Mouse (Mus musculus): ENCODE results near the gene Nr1h3.

Gene Nr1h3

GRCm38 (mm10) chr2:91186208-91186607 lies 16.4 kb downstream of the Nr1h3 start:
- no peak for DNase-seq (ENCODE audit: low spot score)

GRCm38 (mm10) chr2:91183711-91184405 lies 18.8 kb downstream of the Nr1h3 start, which contains the start of gene Madd:
Gene Madd (minus strand): TSS chr2:91183837.
- DNase-seq (ENCODE audit: low spot score): peak; percentile 49

GRCm38 (mm10) chr2:91183148-91183513 lies 19.5 kb downstream of the Nr1h3 start:
- DNase-seq (ENCODE audit: low spot score): peak; percentile 92

- no peak for DNase-seq (ENCODE audit: low spot score)
Observed at GRCm38 (mm10) chr2:91182405-91183147, 20.1 kb downstream of the Nr1h3 start.

GRCm38 (mm10) chr2:91182016-91182404 lies 20.6 kb downstream of the Nr1h3 start:
- no peak for DNase-seq (ENCODE audit: low spot score)

- DNase-seq (ENCODE audit: low spot score): no peak
Observed at GRCm38 (mm10) chr2:91180706-91181105, 21.9 kb downstream of the Nr1h3 start.

- DNase-seq (ENCODE audit: low spot score): no peak
Observed at GRCm38 (mm10) chr2:91179825-91180224, 22.8 kb downstream of the Nr1h3 start.

GRCm38 (mm10) chr2:91176234-91176633 lies 26.4 kb downstream of the Nr1h3 start:
- no peak for DNase-seq (ENCODE audit: low spot score)

GRCm38 (mm10) chr2:91175490-91175889 lies 27.1 kb downstream of the Nr1h3 start:
- no peak for DNase-seq (ENCODE audit: low spot score)

- DNase-seq (ENCODE audit: low spot score): no peak
Observed at GRCm38 (mm10) chr2:91169587-91170322, 32.9 kb downstream of the Nr1h3 start.

GRCm38 (mm10) chr2:91167629-91168028 lies 35.0 kb downstream of the Nr1h3 start:
- DNase-seq (ENCODE audit: low spot score): no peak

- no peak for DNase-seq (ENCODE audit: low spot score)
Observed at GRCm38 (mm10) chr2:91164991-91165390, 37.6 kb downstream of the Nr1h3 start.

GRCm38 (mm10) chr2:91163532-91163931 lies 39.1 kb downstream of the Nr1h3 start:
- no peak for DNase-seq (ENCODE audit: low spot score)

- DNase-seq (ENCODE audit: low spot score): no peak
Observed at GRCm38 (mm10) chr2:91162952-91163351, 39.7 kb downstream of the Nr1h3 start.

- no peak for DNase-seq (ENCODE audit: low spot score)
Observed at GRCm38 (mm10) chr2:91160591-91160990, 42.0 kb downstream of the Nr1h3 start.

- no peak for DNase-seq (ENCODE audit: low spot score)
Observed at GRCm38 (mm10) chr2:91157002-91157752, 45.5 kb downstream of the Nr1h3 start.

GRCm38 (mm10) chr2:91154091-91154490 lies 48.5 kb downstream of the Nr1h3 start:
- no peak for DNase-seq (ENCODE audit: low spot score)

GRCm38 (mm10) chr2:91152885-91153377 lies 49.7 kb downstream of the Nr1h3 start:
- no peak for DNase-seq (ENCODE audit: low spot score)

- DNase-seq (ENCODE audit: low spot score): no peak
Observed at GRCm38 (mm10) chr2:91151331-91151730, 51.3 kb downstream of the Nr1h3 start.

- no peak for DNase-seq (ENCODE audit: low spot score)
Observed at GRCm38 (mm10) chr2:91148101-91148500, 54.5 kb downstream of the Nr1h3 start.

GRCm38 (mm10) chr2:91143401-91143800 lies 59.2 kb downstream of the Nr1h3 start:
- DNase-seq (ENCODE audit: low spot score): no peak

- no peak for DNase-seq (ENCODE audit: low spot score)
Observed at GRCm38 (mm10) chr2:91142920-91143319, 59.7 kb downstream of the Nr1h3 start.

All from spleen, adult 12 weeks (tissue).